Mouse (Mus musculus) bone marrow macrophage, adult 2 months (primary cell): ENCODE measurements at regions not wholly inside any gene's neighbourhood (a gene's known extent, or its start where the extent isn't known, plus 50 kb on each side); places are given as distances from the start of the nearest gene placed in this dataset.

Experiments used
- H3K27ac ChIP-seq: 2 replicates; pipeline ENCODE4 v1.5.1; 2012; ENCODE audit warnings: low read depth, low read length; ENCODE audit not compliant: insufficient read depth
- H3K4me1 ChIP-seq: 2 replicates; pipeline ENCODE4 v1.6.1; 2012; ENCODE audit warnings: low read length; ENCODE audit not compliant: control insufficient read depth, insufficient read depth
- H3K4me3 ChIP-seq: 2 replicates; pipeline ENCODE4 v1.5.1; 2012; ENCODE audit warnings: mild to moderate bottlenecking, low read length, moderate library complexity; ENCODE audit not compliant: insufficient read depth
- CTCF ChIP-seq: IDR thresholded peaks from 2 replicates; pipeline ENCODE4 v1.5.1; 2012; ENCODE audit warnings: low read depth, mild to moderate bottlenecking, low read length, moderate library complexity
- POLR2A ChIP-seq: IDR thresholded peaks from 2 replicates; pipeline ENCODE4 v1.6.1; 2012; ENCODE audit warnings: mild to moderate bottlenecking, low read depth, low read length, borderline replicate concordance

- Histone ChIP-seq H3K27ac (no peak overlapping the region), H3K4me3 (no peak overlapping the region), H3K4me1 (no peaks in the 10 kb centered on the region)
- no peak for TF ChIP-seq CTCF
- no peak for TF ChIP-seq POLR2A
Measured at GRCm38 (mm10) chr19:26114326-26114725, 442.1 kb downstream of the Dmrt2 start.

GRCm38 (mm10) chr19:26128423-26128822 lies 456.2 kb downstream of the Dmrt2 start:
- no peak for TF ChIP-seq CTCF
- TF ChIP-seq POLR2A = no peak
- Histone ChIP-seq H3K4me1 (no peaks in the 10 kb centered on the region), H3K27ac (no peak overlapping the region), H3K4me3 (no peak overlapping the region)

GRCm38 (mm10) chr19:26134385-26134784 lies 462.2 kb downstream of the Dmrt2 start:
- Histone ChIP-seq H3K4me1 (no peaks in the 10 kb centered on the region), H3K4me3 (no peak overlapping the region), H3K27ac (no peak overlapping the region)
- TF ChIP-seq POLR2A (no peak), CTCF (no peak)

GRCm38 (mm10) chr19:26135398-26136104 lies 463.3 kb downstream of the Dmrt2 start:
- Histone ChIP-seq H3K4me3 (no peak overlapping the region), H3K4me1 (no peaks in the 10 kb centered on the region), H3K27ac (no peak overlapping the region)
- no peak for TF ChIP-seq POLR2A
- no peak for TF ChIP-seq CTCF

- H3K27ac ChIP-seq = no peak overlapping the region
- no peak overlapping the region for H3K4me3 ChIP-seq
- TF ChIP-seq CTCF = no peak
- TF ChIP-seq POLR2A = no peak
- H3K4me1 ChIP-seq = no peaks in the 10 kb centered on the region
Measured at GRCm38 (mm10) chr19:26140647-26141046, 464.2 kb upstream of the Smarca2 start.

GRCm38 (mm10) chr19:26143539-26143938 lies 461.3 kb upstream of the Smarca2 start:
- TF ChIP-seq CTCF (no peak), POLR2A (no peak)
- Histone ChIP-seq H3K27ac (no peak overlapping the region), H3K4me3 (no peak overlapping the region), H3K4me1 (no peaks in the 10 kb centered on the region)

- Histone ChIP-seq H3K4me1 (no peaks in the 10 kb centered on the region), H3K27ac (no peak overlapping the region), H3K4me3 (no peak overlapping the region)
- TF ChIP-seq CTCF (no peak), POLR2A (no peak)
Measured at GRCm38 (mm10) chr19:26151216-26151615, 453.6 kb upstream of the Smarca2 start.

GRCm38 (mm10) chr19:26164993-26165392 lies 439.9 kb upstream of the Smarca2 start:
- H3K4me3 ChIP-seq = no peak overlapping the region
- no peak for TF ChIP-seq POLR2A
- TF ChIP-seq CTCF = no peak
- H3K4me1 ChIP-seq = no peaks in the 10 kb centered on the region
- H3K27ac ChIP-seq = no peak overlapping the region

- Histone ChIP-seq H3K4me3 (no peak overlapping the region), H3K4me1 (no peaks in the 10 kb centered on the region), H3K27ac (no peak overlapping the region)
- TF ChIP-seq CTCF (0 out of 2 replicates have a peak, but pooled peaks have one; percentile 15), POLR2A (no peak)
Measured at GRCm38 (mm10) chr19:26181774-26182173, 423.1 kb upstream of the Smarca2 start.

- TF ChIP-seq POLR2A = no peak
- no peak for TF ChIP-seq CTCF
- no peak overlapping the region for H3K27ac ChIP-seq
- no peaks in the 10 kb centered on the region for H3K4me1 ChIP-seq
- H3K4me3 ChIP-seq = no peak overlapping the region
Measured at GRCm38 (mm10) chr19:26185012-26185411, 419.8 kb upstream of the Smarca2 start.
